Mouse (Mus musculus) lung, postnatal 4 days (tissue): Measurements from ENCODE around the gene Hacl1.
"Not testable (repeated sequence)": the region's sequence is repeated elsewhere in the genome, so short reads cannot be mapped to it uniquely, and the experiment has no call there.

Experiments used
- DNase-seq, 2 experiments: peaks; one replicate each; pipeline ENCODE4 v3.0.0; 2021

Hacl1 gene

DNA sequence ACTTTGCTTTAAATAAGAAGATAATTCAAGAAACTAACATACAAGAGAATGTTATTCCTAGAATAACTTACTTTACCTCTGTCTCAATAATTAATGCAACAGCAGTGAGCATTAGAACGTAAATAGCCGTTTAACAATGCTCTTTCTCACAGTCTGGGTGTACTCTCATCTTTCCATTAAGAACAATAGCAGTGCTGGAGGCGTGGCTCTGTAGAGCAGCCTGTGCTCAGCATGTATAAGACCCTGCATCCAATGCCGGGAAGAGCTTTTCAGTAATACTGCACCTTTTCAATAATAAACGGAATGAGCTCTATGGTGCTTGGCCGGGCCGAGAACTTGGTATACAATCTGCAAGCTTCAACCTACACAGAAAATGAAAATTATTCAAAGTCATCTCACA, 10.4 kb downstream of the Hacl1 start:
- no peak for DNase-seq

DNA sequence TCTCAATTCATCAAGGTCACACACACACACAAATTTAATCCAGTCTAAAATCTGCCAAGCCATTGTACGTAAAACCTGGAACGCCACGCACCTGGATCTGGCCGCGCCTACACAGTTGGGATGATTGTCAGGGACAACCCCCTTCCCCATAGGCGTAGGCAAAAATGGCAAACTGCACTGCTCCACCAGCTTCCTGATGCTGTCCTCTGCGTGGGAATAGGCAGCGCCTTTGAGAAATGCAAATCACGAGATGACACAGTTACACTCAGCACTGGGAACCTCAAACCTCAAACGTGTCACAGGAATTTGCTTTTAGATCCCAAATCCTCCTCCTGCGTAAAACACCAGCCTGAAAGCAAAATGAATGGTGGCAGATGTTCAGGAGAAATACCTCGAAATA, 18.3 kb downstream of the Hacl1 start:
- no peak for DNase-seq

GRCm38 (mm10) chr14:31620591-31621223, 20.4 kb downstream of the Hacl1 start:
- no peak for DNase-seq

GRCm38 (mm10) chr14:31617997-31618396, 23.1 kb downstream of the Hacl1 start:
- no peak for DNase-seq

DNA sequence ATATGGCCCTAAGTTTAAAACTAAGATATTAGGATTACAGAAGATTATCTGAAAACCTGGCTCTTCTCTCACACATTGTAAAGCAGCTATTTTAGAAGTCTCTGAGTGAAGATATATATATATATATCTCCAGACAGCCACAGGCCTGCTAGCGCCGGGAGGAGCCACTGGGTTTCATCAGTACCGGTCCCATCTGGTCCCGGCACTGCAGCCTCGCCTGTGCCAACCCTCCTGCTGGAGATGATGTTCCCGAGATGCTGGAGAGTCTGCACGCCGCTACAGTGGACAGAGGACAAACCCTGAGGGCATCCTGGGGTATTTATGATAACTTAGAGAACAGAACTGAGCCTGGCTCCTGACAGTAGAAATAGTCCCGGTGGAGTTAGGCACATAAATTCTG, 23.9 kb downstream of the Hacl1 start:
- no peak for DNase-seq

GRCm38 (mm10) chr14:31613671-31614070, 27.4 kb downstream of the Hacl1 start:
- DNase-seq, result no peak

DNA sequence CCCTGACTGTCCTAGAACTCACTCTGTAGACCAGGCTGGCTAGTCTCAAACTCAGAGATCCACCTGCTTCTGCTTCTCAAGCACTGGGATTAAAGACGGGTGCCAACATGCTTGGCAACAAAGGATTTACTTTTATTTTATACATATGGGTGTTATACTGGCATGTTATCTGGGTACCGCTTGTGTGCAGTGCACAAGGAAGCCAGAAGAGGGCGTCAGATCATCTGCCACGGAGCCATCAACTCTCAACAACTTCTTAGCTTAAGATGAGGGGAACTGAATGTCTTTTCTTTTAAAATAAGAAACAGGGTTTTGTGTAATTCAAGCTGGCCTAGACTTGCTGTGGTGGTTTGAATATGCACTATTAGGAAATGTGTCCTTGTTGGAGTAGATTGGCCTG, 29.1 kb downstream of the Hacl1 start:
- DNase-seq, result no peak

GRCm38 (mm10) chr14:31605514-31605913, 35.6 kb downstream of the Hacl1 start:
- DNase-seq, result no peak

DNA sequence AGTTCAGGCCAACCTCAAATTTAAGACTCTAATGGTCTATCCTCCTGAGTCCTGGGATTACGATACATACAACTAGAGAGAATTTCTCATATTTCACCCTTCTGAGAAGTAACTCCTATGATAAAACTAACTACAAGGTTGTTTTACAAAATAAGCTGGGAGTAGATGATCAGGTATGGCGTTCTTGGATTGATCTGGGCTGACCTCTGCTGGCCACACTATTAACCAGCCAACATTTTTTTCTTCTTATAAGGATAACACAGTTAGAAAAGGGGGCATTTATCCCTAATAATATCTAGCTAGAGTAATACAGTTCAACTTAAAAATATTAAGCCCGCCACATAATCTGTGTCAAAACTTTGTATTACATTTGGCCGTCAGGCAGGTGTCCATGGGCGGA, 36.2 kb downstream of the Hacl1 start:
- peak in 1 of 2 experiments; percentile 26 for DNase-seq

DNA sequence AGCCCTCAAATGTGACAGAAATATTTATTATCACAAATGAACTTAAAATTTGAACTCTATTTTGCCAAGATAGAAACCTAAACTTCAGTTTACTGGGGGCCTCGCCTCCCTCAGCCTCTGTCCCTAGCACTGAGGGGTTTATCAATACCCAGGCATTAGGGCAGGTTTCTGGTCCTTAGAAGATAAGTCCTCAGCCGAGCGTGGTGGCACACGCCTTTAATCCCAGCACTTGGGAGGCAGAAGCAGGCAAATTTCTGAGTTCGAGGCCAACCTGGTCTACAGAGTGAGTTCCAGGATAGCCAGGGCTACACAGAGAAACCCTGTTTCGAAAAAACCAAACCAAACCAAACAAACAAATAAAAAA, 38.5 kb downstream of the Hacl1 start:
- not testable (repeated sequence) for DNase-seq

DNA sequence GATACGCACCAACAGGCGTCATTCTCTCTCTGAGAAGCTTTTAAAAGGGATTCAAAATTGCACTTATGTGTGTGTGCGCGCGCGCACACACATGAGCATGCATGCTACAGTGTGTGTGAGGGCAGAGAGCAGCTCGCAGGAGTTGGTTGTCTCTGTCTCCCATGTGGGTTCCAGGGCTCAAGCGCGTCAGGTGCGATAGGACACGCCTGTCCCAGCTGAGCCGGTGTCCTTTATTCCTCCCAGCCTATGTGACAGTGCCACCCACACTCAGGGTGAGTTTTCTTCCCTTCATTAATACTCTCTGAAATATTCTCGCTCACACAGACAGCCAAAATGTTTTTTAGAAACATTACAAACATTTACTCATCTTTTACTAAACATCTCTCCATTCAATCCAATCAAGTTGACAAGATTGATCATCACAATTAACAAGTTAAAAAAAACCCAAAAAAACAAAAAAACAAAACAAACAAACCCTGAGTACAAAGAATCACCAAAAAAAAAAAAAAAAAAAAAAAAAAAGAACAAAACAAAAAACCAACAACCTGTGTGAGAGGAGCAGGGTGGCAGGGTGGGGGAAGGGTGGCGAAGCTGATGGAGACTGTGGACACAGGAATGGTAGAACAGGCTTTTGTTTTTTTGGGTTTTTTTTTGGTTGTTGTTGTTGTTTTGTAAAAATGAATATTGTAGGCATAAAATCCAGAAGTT, 39.0 kb downstream of the Hacl1 start:
- no peak for DNase-seq

- DNase-seq, result no peak
These were observed 43.6 kb downstream of the Hacl1 start for GRCm38 (mm10) chr14:31597446-31597845.

DNA sequence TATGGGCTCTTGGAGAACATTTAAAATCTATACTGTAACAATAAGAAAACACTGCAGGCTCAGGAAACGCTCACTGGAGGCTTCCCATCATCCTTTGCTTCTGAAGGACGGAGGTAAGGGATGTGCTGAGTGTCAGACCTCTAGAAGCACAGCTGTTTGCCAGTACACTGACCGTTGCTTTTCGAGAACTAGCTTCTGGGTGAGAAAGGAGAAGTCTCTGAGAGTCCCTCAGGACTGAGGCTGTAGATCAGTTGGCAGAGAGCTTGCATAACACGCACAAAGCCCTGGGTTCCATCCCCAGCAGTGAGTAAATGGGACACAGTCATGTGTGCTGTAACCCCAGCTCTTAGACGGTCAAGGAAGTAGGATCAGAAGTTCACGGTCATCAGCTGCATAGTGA, 44.7 kb downstream of the Hacl1 start:
- no peak for DNase-seq

GRCm38 (mm10) chr14:31594693-31595092, 46.4 kb downstream of the Hacl1 start:
- DNase-seq, result no peak

GRCm38 (mm10) chr14:31593036-31593435, 48.0 kb downstream of the Hacl1 start:
- DNase-seq, result no peak

DNA sequence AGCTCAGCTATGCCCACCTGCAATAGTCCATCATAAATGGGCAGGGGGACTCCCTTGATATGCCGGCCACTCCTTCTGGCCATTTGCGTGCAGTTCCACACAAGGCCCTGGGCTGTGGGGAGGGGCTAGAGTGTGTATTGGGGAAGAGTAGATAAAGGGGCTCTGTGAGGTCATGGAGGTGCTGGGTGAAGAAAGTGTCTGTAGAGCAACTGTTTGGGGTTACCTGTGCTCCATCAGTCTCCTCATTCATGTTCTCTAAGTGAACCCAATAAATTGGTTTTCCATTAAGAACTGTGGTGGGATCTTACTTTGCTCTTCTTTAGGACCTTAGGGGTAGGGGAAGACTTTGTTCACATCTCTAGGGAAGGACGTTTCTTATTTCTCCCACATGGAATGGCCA, 49.8 kb downstream of the Hacl1 start, which contains the start of gene Colq:
TSS of gene Colq (minus strand) at position 101 of the 400 bp plus-strand sequence.
- DNase-seq, result no peak

DNA sequence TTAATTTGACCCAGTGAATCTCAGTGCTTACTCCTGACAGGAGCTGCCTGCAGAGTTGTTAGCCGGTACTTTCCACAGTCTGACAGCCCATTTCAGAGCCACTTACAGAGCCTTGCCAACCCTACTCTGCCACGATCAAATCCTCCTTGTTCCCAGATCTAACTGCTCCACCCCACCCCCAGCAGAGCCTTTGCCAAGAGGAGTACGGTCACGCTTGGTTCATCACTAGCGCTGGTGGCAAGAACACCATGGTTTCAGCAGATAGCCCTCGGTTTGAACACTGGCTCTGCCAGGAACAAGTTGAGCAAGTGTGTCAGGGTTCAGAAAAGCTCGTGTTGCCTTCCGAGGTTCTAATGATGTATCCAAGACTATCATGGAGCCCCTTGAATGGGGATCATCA, 54.6 kb downstream of the Hacl1 start:
- no peak for DNase-seq

- no peak for DNase-seq
These were observed 58.0 kb downstream of the Hacl1 start for GRCm38 (mm10) chr14:31583082-31583481.

DNA sequence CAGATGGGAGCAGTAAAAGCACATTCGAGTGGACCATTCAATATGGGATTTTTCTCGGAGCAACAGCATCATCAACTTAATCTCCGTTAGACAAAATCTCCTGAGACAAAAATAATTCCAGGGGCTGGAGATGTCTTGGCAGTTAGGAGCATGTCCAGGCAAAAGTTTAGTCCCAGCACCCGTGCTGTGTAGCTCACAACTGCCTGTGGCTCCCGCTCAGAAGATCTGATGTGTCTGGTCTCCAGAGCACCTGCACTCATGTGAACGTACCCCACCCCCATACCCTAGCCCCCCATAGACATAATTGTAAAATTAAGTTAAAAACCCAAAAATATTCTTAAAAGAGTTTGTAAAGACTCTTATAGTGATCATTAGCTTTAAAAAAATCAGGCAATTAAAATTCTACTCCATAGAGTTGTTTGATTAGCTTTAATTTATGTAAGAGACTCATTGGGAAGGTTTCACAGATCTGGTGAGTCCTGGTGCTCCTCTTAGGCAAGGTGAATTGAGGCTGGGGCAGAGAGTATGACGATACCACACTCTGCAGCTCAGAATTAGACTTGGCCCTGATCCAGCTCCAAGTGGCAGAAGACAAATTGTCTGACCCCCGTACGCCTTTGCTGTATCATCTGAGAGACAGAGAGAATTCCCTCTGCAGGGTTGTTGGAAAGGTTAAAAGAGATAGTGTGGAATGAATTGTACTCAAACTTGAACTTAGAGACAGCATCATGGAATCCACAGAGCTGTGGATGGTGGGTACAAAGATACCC, 62.9 kb downstream of the Hacl1 start:
- no peak for DNase-seq

DNA sequence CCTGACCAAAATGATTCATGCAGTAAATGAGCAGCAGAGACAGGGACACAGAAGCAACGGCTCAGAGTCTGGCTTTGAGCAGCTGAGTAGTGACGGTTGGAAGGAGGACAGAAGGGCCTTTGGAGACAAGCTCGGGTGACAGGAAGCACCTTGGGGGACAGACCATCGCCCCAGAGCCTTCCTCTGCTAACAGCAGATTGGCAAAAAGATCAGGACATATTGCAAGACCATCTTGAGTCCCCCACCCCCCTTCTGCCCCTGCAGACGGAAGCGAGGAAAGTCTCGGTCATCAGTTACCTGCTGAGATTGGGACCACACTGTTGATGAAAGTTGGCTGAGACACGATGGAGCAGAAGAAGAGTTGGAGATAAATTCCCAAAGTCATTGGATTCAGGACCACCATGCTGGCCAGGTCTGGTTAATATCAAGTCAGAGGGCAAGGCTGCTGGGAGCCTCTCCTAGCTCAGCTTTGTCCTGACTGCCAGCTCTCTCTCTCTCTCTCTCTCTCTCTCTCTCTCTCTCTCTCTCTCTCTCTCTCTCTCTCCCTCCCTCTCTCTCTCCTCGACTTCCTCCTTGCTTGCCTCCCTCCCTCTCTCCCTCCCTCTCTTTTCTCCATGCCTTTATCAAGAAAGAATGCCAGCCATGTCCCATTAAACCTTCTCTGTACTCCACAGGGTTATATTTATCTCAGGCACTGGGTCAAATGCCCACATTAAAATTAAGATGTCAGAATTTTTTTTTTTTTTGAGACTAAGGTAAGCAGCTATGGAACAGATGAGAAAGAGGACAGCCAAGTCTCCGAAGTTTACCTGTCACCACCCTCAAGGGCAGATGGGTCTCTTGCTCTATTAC, 64.0 kb downstream of the Hacl1 start:
- no peak for DNase-seq

- no peak for DNase-seq
These were observed 65.2 kb downstream of the Hacl1 start for GRCm38 (mm10) chr14:31575866-31576265.

DNA sequence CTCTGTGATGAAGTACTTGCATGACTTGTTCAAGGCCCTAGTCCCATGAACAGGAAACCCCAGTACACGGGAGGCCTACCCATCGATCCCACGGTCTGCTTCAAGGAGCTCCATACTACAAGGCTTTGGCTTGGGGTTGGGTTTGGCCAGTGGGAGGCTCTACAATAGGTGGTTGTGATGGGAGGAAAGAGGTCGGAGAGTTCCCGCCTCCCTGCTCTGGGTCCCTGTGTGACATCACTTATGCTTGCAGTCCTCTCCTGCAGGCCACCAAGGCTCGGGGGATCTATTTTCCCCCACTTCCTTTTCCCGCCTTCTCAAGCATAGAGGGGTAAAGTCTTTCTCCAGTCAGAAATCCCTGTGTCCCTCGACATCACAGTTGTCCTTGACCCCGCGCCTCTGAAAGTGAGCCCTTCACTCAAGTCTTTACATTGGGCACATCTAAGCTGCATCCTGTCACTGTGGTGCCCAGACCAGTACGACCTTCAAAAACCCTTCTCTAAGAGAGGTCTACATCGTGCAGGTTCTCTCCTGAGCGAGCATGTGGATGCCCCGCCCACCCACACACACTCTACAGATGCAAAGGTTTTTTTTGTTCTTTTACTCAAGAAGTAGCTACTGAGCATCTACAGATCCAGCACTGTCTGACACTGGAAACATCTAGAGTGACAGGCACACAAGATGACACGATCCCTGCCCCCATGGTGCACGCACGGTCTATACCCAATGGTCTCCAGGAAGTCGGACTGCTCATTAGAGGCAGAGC, 66.0 kb downstream of the Hacl1 start:
- DNase-seq, result no peak
